Mouse (Mus musculus): ENCODE data around the gene Npas3.

Gene Npas3

GRCm38 (mm10) chr12:53992411-53992810 is 743.9 kb downstream of the Npas3 start:
- CTCF ChIA-PET, result no interaction called here

- CTCF ChIA-PET, result no interaction called here
These were observed 747.2 kb downstream of the Npas3 start for GRCm38 (mm10) chr12:53995710-53996109.

DNA sequence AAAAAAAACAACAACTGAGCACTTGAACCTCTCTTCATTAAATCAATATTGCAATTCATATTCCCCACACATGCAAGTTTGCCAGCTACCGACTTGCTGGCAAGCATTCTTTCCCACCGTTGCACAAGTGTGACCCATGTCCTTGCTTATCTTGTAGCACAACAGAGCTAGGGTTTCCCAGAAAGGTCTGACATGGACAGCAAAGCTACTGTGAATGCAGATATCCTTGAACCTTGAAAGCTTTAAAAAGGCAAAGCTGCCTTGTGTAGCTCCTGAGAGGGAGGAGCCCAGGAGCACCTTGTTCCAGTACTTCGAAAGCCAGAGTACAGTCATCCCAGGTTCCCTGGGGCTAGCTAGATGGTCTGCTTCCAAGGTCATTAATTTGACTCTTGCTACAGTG is 748.7 kb downstream of the Npas3 start:
- CTCF ChIA-PET, result no interaction called here

DNA sequence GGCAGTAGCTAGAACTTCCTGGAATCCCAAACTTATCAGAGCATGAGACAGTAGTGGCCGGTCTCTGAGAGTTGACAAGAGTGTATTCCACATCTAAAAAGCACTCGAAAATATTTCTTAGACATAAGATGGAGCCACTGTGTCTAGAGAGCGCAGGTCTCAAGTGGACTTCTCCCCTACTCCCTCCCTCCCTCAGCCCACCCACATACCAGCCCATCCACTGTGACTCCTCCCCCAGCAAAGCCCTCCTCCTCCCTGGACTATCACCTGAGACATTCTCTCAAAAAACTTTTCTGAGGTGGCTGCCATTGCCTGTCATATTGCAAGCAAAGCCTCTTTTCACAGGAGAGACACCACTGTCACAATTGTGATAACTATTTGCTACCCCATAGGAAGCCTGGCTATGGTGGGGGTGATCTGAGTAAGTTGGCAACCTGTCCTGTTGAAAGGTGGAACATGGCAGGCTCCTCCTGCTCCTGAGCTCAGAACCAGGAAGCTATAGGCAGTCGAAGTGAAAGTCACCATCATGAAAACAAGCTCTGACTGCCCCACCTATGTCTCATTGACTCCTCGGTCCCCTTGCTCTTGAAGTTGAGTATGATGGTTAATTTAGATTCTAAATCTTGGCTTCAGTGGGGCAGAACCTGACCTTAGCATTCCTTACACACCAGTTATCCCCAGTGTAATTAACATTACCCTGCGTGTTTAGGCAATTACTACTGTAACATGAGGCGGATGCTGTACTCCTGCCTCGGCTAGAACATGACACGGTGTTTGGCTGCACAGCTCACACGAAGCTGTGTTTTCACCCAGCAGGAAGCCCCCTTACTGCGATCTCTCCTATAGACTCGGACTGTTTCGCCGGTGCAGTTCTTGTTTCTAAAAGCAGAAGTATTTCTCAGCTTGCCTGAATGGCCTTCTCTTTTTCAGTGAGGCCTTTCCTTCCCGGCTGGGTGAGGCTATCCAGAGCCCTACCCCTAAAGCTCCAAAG is 751.5 kb downstream of the Npas3 start:
- CTCF ChIA-PET, result interaction anchor here (0.7 kb wide), 1 partner anchor 14 kb away, joined by 6 read pairs; no protein-coding TSS in a partner anchor

GRCm38 (mm10) chr12:54002496-54002895 is 754.0 kb downstream of the Npas3 start:
- CTCF ChIA-PET, result no interaction called here

GRCm38 (mm10) chr12:54004606-54005005 is 756.1 kb downstream of the Npas3 start:
- CTCF ChIA-PET, result no interaction called here

DNA sequence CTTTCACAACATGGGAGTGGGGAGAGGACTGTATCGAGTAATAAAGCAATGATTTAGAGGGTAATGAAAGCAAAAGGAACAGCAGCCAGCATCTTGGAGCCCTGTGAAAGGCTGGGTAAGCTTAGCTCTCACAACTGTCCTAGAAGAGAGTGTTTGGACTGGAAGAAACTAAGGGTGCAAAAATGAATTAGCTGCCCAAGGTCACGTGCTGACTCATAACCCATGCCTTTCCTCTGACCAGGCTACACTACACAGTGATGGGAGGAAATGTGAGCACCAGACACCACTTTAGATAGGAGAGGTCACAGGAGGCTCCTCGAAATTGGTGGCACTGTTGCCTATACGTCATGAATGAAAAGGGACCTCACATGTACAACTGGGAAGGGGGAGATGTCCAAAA is 757.1 kb downstream of the Npas3 start:
- CTCF ChIA-PET, result no interaction called here

DNA sequence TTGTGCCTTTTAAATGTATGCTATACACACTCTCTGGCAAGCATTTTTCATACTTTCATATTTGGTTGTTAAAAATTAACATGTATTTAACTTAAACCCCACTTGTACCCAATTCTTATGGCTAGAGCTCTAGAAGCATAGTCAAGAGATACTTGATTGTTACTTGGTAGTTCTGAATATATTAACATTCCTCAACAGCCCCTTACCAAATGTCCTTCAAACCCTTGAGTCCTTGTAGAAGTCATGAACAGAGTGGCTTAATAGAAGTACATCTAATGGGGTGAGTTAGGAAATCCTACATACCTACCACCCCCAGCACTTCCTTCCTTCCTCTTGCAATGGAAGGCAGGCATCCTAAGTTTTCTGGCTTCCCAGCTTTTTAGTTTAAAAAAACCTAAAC is 766.8 kb downstream of the Npas3 start:
- CTCF ChIA-PET, result no interaction called here

DNA sequence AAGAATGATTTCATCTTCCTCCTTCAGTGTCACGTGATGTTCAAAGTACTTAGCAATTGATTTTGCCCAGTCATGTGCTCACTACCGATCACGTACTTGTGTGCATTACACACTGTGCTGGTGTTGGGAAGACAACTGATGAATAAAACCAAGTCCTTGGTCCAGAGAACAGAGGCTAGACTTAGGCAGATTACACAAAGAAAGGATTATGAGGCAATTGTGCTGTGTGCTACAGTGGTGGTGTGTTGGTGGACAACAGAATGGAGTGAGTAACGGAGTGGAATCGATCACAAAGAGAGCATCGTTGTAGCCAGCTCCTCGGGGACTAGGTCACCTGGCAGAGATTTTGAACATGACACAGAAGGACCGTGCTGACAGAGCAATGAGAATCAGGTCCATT is 769.5 kb downstream of the Npas3 start:
- CTCF ChIA-PET, result no interaction called here

DNA sequence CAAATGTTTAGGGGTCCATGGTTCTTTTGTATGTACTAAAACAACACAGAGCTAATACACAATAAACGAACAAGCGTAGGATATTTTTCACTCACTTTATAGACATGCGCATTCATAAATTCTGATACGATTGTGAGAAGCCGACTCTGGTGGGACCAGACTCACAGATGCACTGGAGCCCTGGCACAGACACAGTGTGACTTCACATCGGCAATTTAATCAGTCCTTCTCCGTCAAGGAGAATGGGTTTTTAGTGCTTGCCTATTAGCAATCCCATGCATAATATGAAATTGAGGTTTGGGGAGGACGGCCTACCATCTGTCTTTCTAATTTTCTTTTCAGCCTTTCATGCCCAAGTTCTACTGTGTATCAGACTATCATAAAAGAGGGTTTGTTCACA is 771.5 kb downstream of the Npas3 start:
- CTCF ChIA-PET, result no interaction called here

GRCm38 (mm10) chr12:54034666-54035346 is 786.3 kb downstream of the Npas3 start:
- CTCF ChIA-PET, result no interaction called here

- CTCF ChIA-PET, result no interaction called here
These were observed 789.1 kb downstream of the Npas3 start for GRCm38 (mm10) chr12:54037602-54038001.

DNA sequence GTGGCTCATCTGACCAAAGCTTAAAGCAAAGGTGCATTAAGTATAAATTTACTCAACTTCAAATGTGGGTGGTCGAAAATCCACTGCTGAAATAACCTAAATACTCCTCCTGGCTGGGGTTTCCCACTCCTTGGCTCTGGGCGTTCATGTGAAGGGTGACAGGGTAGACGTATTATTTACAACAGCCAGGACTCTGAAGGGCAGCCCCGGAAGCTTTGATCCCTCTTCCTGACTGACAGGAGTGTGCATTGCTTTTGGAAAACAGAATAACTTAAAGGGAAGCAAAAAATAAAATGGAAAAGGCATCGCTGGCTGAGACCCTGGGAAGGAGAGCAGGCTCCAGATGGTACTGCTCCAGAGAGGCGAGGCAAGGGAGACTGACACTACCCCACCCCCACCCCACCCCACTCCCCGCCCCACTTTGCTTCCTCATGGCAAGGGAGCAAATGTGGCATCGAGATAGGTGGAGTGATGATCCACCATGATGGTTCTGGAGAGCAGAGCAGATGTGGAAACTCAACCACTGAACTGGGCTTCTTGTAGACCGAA is 794.6 kb downstream of the Npas3 start:
- CTCF ChIA-PET, result no interaction called here

DNA sequence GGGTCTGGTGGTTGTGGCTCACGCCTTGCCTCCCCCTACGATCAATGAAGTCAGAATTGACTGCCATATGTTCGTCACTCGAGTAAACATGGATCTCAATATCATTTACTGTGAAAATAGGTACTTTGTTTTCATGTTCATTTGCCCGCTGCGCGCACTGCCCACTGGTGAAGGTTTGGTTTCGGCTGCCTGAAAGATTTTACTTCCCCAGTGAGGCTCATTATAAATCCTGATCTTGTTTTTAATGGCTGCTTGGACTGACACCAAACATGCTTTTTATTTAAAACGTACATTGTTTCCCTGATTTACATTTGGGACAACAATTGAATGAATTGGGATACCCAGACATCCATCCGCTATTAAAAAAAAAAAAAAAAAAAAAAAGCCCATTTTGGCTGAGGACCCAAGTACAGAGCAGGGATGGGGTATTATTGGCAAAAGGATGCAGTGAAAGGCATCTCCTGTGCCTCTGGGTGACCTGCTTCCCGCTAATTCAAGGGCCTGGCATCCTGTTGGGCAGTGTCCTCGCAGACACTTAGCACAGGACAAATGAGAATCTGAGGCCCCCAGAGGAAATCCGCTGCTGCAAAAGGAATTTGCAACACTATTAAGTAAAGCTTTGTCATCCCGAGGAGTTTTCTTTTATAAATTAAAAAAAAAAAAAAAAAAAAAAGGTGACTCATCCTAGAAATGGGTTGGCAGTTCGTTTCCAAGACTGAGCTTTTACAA is 796.3 kb downstream of the Npas3 start:
- CTCF ChIA-PET, result no interaction called here

DNA sequence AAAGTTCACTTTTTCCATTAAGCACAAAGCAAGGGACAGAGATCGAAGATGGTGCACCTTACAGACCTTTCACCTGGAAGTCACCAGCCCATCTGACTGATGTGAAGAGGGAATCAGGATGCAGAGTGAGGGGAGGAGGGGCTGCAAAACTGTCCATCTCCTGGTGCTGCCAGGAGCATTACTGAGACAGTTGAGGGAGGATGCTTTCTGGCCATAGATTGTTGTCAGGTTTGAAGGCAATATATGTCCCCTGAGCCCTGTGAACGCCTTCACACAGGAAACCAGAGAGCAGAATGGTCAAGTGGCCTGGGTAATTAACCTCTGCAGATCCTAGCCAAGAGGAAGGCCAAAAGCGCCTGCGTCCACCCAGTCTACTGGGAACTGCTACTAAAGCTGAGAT is 796.9 kb downstream of the Npas3 start:
- CTCF ChIA-PET, result no interaction called here

GRCm38 (mm10) chr12:54046824-54047223 is 798.3 kb downstream of the Npas3 start:
- CTCF ChIA-PET, result no interaction called here

GRCm38 (mm10) chr12:54048126-54048525 is 799.6 kb downstream of the Npas3 start:
- CTCF ChIA-PET, result no interaction called here

GRCm38 (mm10) chr12:54049926-54050325 is 801.4 kb downstream of the Npas3 start:
- CTCF ChIA-PET, result no interaction called here

DNA sequence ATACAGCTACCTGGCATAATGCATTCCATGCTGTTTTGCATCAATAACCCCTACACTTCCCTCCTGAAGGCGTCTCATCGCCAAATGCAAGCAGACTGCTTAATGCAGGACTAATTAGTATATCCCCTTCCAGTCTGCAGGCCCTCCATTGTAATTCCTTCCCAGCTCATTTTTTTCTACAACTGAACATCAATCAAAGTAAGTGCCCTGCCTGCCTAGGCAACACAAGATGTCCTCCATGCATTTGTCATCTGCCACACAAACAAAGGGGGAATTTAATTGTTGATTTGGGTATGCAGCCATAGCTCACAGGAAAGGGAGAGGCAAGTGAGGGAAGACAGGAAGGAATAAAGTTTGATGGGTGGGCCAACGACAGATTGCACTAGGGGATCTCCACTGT is 804.5 kb downstream of the Npas3 start:
- CTCF ChIA-PET, result no interaction called here

- CTCF ChIA-PET, result no interaction called here
These were observed 805.1 kb downstream of the Npas3 start for GRCm38 (mm10) chr12:54053598-54053997.

- CTCF ChIA-PET, result no interaction called here
These were observed 812.3 kb downstream of the Npas3 start for GRCm38 (mm10) chr12:54060732-54061131.

GRCm38 (mm10) chr12:54061168-54061567 is 812.7 kb downstream of the Npas3 start:
- CTCF ChIA-PET, result interaction anchor here (0.6 kb wide), 1 partner anchor 225 kb away, joined by 3 read pairs; no protein-coding TSS in a partner anchor

Data from spleen, embryonic (tissue).